Mouse (Mus musculus): Measurements from ENCODE around the gene Ros1. TPM values are rescaled to one million over a fixed set of nuclear protein-coding genes. Genes with fewer than 3 reads are reported as not detected.
A peak's percentile ranks its signal among the peaks of the same experiment; 100 is the strongest.

The Ros1 gene
- polyA plus RNA-seq, 1 experiment from 2014 or later, result 0.13 TPM

- Histone ChIP-seq H3K9me3 (ENCODE audit: control insufficient read depth, low read length) (no peaks in the 10 kb centered on the region), H3K9ac (ENCODE audit: low read length) (no peak overlapping the region), H3K4me3 (ENCODE audit: low read depth, low read length) (no peak overlapping the region), H3K4me1 (replicated peaks; ENCODE audit: control insufficient read depth, insufficient read depth) (no peaks in the 10 kb centered on the region), H3K4me2 (replicated peaks; ENCODE audit: low read depth) (no peak overlapping the region), H3K27me3 (ENCODE audit: control insufficient read depth, insufficient read depth, low read length) (no peaks in the 10 kb centered on the region), H3K36me3 (ENCODE audit: control insufficient read depth, insufficient read depth, low read length) (no peaks in the 10 kb centered on the region), H3K27ac (replicated peaks) (0 out of 2 replicates have a peak overlapping the region, but pooled peaks have one; percentile 0)
- DNase-seq (ENCODE audit: low spot score) (peak; percentile 16), ATAC-seq (ENCODE audit: low FRiP score, low TSS enrichment) (peak; percentile 79)
- WGBS, result 69% methylated on average over 1 of the region's 1 CpGs
- TF ChIP-seq EP300 (optimal IDR thresholded peaks at IDR 0.05), result no peak
Observed at GRCm38 (mm10) chr10:52170489-52170888, 24.6 kb downstream of the Ros1 start.

GRCm38 (mm10) chr10:52169841-52170240, 25.2 kb downstream of the Ros1 start:
- no peaks in the 10 kb centered on the region for H3K4me1 ChIP-seq (replicated peaks; ENCODE audit: control insufficient read depth, insufficient read depth)
- H3K9ac ChIP-seq (ENCODE audit: low read length), result no peak overlapping the region
- whole genome bisulfite sequencing, result 56% methylated on average over 5 of the region's 5 CpGs
- no peak overlapping the region for H3K4me2 ChIP-seq (replicated peaks; ENCODE audit: low read depth)
- TF ChIP-seq EP300 (optimal IDR thresholded peaks at IDR 0.05) (no peak), CTCF (IDR thresholded peaks at IDR 0.05; ENCODE audit: low read depth) (no peak)
- no peaks in the 10 kb centered on the region for H3K36me3 ChIP-seq (ENCODE audit: control insufficient read depth, insufficient read depth, low read length)
- no peak for ATAC-seq (ENCODE audit: low FRiP score, low TSS enrichment)
- H3K4me3 ChIP-seq (ENCODE audit: low read depth, low read length), result no peak overlapping the region
- H3K27me3 ChIP-seq (ENCODE audit: control insufficient read depth, insufficient read depth, low read length), result no peaks in the 10 kb centered on the region
- DNase-seq (ENCODE audit: low spot score), result peak; percentile 43
- H3K9me3 ChIP-seq (ENCODE audit: control insufficient read depth, low read length), result no peaks in the 10 kb centered on the region
- no peak overlapping the region for H3K27ac ChIP-seq (replicated peaks)

- Histone ChIP-seq H3K9me3 (ENCODE audit: control insufficient read depth, low read length) (no peaks in the 10 kb centered on the region), H3K4me2 (replicated peaks; ENCODE audit: low read depth) (no peak overlapping the region), H3K27me3 (ENCODE audit: control insufficient read depth, insufficient read depth, low read length) (no peaks in the 10 kb centered on the region), H3K9ac (ENCODE audit: low read length) (no peak overlapping the region), H3K4me1 (replicated peaks; ENCODE audit: control insufficient read depth, insufficient read depth) (no peaks in the 10 kb centered on the region), H3K4me3 (ENCODE audit: low read depth, low read length) (no peak overlapping the region), H3K27ac (replicated peaks) (no peak overlapping the region), H3K36me3 (ENCODE audit: control insufficient read depth, insufficient read depth, low read length) (no peaks in the 10 kb centered on the region)
- DNase-seq (ENCODE audit: low spot score) (no peak), ATAC-seq (ENCODE audit: low FRiP score, low TSS enrichment) (no peak)
- whole genome bisulfite sequencing, result 15% methylated on average over 1 of the region's 1 CpGs
- TF ChIP-seq CTCF (IDR thresholded peaks at IDR 0.05; ENCODE audit: low read depth) (no peak), EP300 (optimal IDR thresholded peaks at IDR 0.05) (no peak)
Observed at GRCm38 (mm10) chr10:52165376-52165775, 29.7 kb downstream of the Ros1 start.

GRCm38 (mm10) chr10:52160604-52161003, 34.4 kb downstream of the Ros1 start:
- Histone ChIP-seq H3K36me3 (ENCODE audit: control insufficient read depth, insufficient read depth, low read length) (no peaks in the 10 kb centered on the region), H3K4me2 (replicated peaks; ENCODE audit: low read depth) (no peak overlapping the region), H3K4me1 (replicated peaks; ENCODE audit: control insufficient read depth, insufficient read depth) (no peaks in the 10 kb centered on the region), H3K4me3 (ENCODE audit: low read depth, low read length) (no peak overlapping the region), H3K9me3 (ENCODE audit: control insufficient read depth, low read length) (no peaks in the 10 kb centered on the region), H3K9ac (ENCODE audit: low read length) (no peak overlapping the region), H3K27me3 (ENCODE audit: control insufficient read depth, insufficient read depth, low read length) (no peaks in the 10 kb centered on the region), H3K27ac (replicated peaks) (no peak overlapping the region)
- ATAC-seq (ENCODE audit: low FRiP score, low TSS enrichment) (no peak), DNase-seq (ENCODE audit: low spot score) (no peak)
- WGBS, result 52% methylated on average over 3 of the region's 3 CpGs
- TF ChIP-seq EP300 (optimal IDR thresholded peaks at IDR 0.05), result no peak
- TF ChIP-seq CTCF (IDR thresholded peaks at IDR 0.05; ENCODE audit: low read depth), result peak; percentile 54

- H3K9ac ChIP-seq (ENCODE audit: low read length), result no peak overlapping the region
- TF ChIP-seq CTCF (IDR thresholded peaks at IDR 0.05; ENCODE audit: low read depth), result no peak
- no peak for TF ChIP-seq EP300 (optimal IDR thresholded peaks at IDR 0.05)
Observed at GRCm38 (mm10) chr10:52159704-52160103, 35.3 kb downstream of the Ros1 start.

GRCm38 (mm10) chr10:52133354-52134074, 61.5 kb downstream of the Ros1 start:
- Histone ChIP-seq H3K9ac (ENCODE audit: low read length) (no peak overlapping the region), H3K4me2 (replicated peaks; ENCODE audit: low read depth) (no peak overlapping the region), H3K4me3 (ENCODE audit: low read depth, low read length) (no peak overlapping the region), H3K27me3 (ENCODE audit: control insufficient read depth, insufficient read depth, low read length) (no peaks in the 10 kb centered on the region), H3K27ac (replicated peaks) (no peak overlapping the region), H3K9me3 (ENCODE audit: control insufficient read depth, low read length) (no peaks in the 10 kb centered on the region), H3K36me3 (ENCODE audit: control insufficient read depth, insufficient read depth, low read length) (no peaks in the 10 kb centered on the region), H3K4me1 (replicated peaks; ENCODE audit: control insufficient read depth, insufficient read depth) (no peaks in the 10 kb centered on the region)
- 33% methylated on average over 4 of the region's 4 CpGs for WGBS
- TF ChIP-seq EP300 (optimal IDR thresholded peaks at IDR 0.05) (no peak), CTCF (IDR thresholded peaks at IDR 0.05; ENCODE audit: low read depth) (no peak)
- no peak for ATAC-seq (ENCODE audit: low FRiP score, low TSS enrichment)
- DNase-seq (ENCODE audit: low spot score), result no peak

More at GRCm38 (mm10) chr10:52159704-52160103, 35.3 kb downstream of the Ros1 start:
- 91% methylated on average over 3 of the region's 3 CpGs for WGBS
- H3K9me3 ChIP-seq (ENCODE audit: control insufficient read depth, low read length), result no peaks in the 10 kb centered on the region
- H3K4me2 ChIP-seq (replicated peaks; ENCODE audit: low read depth), result no peak overlapping the region
- H3K27ac ChIP-seq (replicated peaks), result no peak overlapping the region
- no peaks in the 10 kb centered on the region for H3K27me3 ChIP-seq (ENCODE audit: control insufficient read depth, insufficient read depth, low read length)
- no peaks in the 10 kb centered on the region for H3K36me3 ChIP-seq (ENCODE audit: control insufficient read depth, insufficient read depth, low read length)
- DNase-seq (ENCODE audit: low spot score) (no peak), ATAC-seq (ENCODE audit: low FRiP score, low TSS enrichment) (no peak)
- no peak overlapping the region for H3K4me3 ChIP-seq (ENCODE audit: low read depth, low read length)
- no peaks in the 10 kb centered on the region for H3K4me1 ChIP-seq (replicated peaks; ENCODE audit: control insufficient read depth, insufficient read depth)
